Mouse (Mus musculus) ovary, postnatal 36 days (tissue): Measurements from ENCODE around the gene Gm45623.

Experiments used
- DNase-seq: peaks from one replicate; pipeline ENCODE4 v3.0.0; 2022; ENCODE audit warnings: low spot score, mixed read lengths

Gm45623 gene

GRCm38 (mm10) chr13:56752474-56753191 is 994 bp downstream of the Gm45623 start:
- DNase-seq: no peak

DNA sequence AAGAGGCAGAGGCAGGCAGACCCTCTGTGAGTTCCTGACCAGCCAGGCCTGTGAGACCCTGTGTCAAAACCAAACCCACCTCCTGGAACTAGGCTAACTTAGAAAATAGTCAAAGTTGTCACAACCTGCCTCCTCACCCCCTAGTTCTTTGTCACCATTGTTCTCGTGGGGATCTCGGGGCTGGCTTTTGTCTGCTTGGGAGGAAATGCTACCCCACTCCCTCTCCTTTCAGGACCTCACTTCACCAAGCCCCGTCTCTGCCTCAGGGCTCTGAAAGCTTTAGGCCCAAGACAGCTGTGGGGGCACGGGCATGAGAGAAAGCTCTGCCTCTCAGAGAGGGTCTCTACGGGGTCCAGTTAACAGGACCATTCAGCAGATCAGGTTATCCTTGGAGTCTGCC is 1.9 kb downstream of the Gm45623 start:
- no peak for DNase-seq

- DNase-seq: no peak
Observed at GRCm38 (mm10) chr13:56749377-56749776, 4.2 kb downstream of the Gm45623 start.

DNA sequence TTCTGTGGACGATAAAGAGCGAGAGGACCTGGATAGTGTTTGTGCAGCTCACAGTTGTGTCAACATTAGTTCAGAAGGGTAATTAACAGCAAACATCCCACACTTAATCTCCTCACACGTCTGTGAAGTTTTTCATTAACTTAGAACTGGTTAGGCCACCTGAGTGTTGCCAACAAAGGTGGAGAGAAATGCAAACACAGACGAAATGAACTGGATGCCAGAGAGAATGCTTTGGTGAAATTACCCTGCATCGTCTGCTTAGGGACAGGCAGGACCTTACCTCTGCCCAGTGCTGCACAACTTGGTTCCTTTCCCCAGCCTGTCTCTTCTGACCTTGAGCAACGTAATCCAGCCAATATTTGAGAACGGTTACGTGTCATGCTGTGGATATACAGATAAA is 6.1 kb downstream of the Gm45623 start:
- no peak for DNase-seq

DNA sequence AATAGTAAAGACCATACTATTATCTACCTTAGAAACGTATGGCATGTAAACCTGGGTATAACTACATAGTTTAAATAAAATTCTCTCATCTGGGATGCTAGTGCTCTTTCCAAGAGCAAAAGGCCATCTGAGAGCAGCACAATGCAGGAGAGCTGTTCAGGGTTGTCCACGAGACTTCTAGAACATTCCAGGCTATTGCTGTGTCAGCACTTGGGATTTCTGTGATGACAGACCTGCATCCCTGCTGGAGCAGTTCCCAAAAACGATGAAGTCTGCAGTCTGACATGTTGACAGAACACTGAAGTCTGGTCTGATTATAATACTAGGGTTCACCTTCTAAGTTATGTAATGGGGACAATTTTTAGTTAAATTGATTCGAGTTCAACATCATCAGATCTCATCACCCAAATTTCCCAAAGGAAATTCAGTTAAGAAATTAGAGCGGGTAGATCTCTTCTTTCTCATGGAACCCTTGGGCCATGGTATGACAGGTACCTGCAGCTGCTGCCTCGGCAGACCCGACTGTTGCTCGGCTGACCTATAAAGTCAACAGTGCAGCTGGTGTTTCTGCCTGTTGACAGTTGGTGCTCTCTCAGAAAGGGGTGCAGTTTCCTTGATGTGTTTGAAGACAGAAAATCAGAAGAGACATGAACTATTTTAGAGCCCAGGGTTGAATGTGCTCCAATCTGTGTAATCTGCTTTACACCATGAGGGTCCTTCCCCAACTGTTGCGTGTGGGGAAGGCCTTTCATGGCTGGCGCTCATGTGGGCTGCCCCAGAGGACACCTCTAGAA is 6.7 kb downstream of the Gm45623 start:
- DNase-seq: no peak

GRCm38 (mm10) chr13:56742325-56742901 is 11.2 kb downstream of the Gm45623 start:
- no peak for DNase-seq

DNA sequence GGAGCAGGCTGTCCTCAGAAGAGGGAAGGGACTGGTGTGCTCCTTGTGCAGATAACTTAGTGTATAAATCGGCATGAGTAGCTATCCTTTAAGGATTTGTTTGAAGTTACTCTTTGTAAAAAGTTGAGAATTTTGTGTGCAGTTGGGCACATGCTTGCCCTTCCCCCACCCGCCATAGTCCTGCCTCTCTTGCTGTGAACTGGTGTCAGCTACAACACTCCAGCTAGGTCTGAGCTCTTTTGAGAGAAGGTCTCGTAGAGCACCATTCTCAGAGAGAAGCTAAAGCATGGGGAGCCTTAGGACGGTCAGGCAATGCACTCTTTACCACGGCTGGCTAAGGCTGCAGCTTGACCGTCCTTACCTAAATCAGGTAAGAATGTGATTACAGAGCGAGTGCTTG is 11.9 kb downstream of the Gm45623 start:
- DNase-seq: no peak

DNA sequence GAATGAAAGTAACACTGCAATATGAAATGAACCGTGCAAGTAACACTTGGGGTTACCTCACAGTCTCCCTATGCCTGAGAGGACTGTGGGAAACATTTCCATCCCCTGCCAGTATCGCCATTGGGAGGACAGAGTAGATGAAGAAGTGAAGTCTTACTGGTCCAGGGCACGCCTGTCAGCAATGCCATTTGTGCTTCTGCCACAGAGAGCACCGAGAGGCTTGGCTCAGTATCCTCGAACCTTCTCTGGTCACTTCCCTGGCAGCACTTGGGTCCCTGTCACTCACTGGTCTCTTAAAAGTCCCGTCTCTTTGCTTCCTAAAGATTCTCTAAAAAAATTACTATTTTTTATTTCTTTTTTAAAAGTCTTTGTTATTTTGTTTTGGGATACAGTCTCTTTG is 13.1 kb downstream of the Gm45623 start:
- DNase-seq: no peak

DNA sequence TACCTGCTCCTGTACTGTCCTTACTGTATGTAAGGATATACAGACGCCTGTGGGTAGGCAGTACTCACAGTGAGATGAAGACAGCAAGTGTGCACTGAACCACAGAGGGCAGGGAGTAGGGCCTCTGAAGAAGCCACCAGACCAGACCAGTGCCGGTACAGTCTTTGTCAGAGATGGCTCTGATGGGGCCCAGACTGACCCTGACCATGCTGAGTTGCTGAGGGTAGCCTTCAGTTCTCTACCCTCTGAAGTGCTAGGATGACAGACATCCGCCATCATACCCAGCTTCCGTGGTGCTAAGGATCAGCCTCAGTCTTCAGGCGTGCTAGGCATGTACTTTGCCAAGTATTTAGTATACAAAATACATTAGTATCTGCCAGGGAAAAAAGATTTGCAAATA is 14.1 kb downstream of the Gm45623 start:
- DNase-seq: no peak

DNA sequence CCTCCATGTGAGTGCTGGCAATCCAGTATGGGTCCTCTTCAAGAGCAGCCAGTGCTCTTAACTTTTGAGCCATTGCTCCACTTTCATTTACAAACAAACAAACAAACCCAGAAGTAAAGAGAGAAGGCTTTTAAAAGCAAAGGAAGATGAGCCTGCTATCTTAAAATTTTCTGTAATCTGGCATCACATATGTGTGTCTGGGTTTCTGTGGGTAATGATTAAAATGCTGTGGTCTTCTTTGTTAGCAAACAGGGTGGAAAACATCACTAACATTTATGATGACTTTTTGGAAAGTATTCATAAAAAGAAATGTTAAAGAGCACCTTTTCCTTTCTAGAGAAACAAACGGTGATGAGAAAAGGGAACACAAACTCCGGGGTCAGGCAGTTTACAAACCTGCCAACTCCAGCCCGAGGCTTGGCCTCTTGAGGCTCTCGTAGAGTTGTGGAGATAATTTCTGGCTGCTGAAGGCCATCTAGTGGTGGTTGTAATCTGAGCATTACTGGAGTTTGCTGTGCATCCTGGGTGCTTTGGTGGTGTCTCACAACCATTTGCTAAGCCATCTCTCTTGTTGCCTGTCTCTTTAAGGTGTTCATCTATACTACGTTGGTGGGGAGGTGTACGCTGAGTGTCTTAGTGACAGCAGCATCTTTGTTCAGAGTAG is 18.3 kb downstream of the Gm45623 start:
- DNase-seq: no peak

- DNase-seq: no peak
Observed at GRCm38 (mm10) chr13:56734617-56735016, 19.0 kb downstream of the Gm45623 start.

DNA sequence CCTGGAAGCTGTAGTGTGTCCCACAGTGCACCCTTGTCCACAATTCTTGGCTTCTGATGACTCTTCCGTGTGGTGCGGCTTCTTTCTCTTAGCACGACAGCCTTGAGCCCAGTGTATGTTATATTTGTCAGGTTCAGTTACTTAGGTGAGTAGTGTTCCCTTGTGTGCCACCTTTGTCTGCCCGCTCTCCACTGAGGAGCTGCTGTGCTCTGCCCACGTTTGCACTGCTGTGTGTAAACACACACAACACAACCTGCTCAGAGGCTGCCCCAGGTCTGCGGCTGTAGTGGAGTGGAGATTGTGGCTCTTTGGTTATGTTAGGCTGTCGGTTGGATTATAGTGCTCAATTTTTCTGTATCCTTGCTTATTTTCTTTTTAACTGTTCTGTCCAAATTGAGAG is 24.6 kb downstream of the Gm45623 start:
- DNase-seq: no peak

GRCm38 (mm10) chr13:56726551-56726950 is 27.1 kb downstream of the Gm45623 start:
- DNase-seq: no peak

- DNase-seq: no peak
Observed at GRCm38 (mm10) chr13:56712221-56712620, 41.4 kb downstream of the Gm45623 start.

GRCm38 (mm10) chr13:56710620-56711019 is 43.0 kb downstream of the Gm45623 start:
- no peak for DNase-seq

DNA sequence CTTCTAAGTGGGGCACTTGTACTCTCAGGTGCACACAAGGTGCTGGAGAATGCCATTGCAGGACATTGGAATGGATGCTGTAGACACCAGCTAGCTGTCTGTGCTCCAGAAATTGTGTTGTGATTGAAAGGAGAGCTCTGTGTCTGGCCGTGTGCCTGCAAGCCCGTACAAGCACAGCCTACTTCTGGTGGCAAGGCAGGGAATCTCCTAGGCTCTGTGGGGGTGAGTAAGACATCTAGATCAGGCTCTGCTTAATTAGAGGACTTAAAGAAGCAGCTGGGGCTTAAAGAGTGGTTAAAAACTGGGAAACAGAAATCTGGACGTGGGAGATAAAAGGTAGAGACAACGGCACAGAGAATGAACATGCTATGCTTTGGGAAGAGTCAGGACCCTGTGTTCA is 46.0 kb downstream of the Gm45623 start:
- no peak for DNase-seq

- DNase-seq: no peak
Observed at GRCm38 (mm10) chr13:56707111-56707510, 46.5 kb downstream of the Gm45623 start.

DNA sequence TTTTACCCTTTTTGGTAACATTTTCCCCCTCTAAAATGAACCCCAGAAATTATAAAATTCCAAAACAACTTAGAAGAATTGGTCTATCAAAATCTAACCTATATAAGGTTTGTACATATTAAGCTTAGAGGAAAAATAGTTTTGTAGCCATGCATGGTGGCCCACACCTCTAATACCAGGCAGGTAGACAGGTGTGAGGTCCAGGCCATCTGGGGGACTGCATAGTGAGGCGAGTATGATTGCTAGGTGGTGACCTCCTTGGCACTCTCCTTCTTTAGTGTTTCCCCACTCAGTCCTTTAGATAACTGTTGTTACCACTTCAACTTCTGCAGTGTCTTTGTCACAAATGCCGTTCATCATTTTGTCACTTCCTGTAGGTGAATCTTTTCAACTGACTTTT is 49.0 kb downstream of the Gm45623 start:
- DNase-seq: no peak

- no peak for DNase-seq
Observed at GRCm38 (mm10) chr13:56703871-56704321, 49.7 kb downstream of the Gm45623 start.

- DNase-seq: peak; percentile 74
Observed at GRCm38 (mm10) chr13:56703222-56703870, 50.3 kb downstream of the Gm45623 start.

DNA sequence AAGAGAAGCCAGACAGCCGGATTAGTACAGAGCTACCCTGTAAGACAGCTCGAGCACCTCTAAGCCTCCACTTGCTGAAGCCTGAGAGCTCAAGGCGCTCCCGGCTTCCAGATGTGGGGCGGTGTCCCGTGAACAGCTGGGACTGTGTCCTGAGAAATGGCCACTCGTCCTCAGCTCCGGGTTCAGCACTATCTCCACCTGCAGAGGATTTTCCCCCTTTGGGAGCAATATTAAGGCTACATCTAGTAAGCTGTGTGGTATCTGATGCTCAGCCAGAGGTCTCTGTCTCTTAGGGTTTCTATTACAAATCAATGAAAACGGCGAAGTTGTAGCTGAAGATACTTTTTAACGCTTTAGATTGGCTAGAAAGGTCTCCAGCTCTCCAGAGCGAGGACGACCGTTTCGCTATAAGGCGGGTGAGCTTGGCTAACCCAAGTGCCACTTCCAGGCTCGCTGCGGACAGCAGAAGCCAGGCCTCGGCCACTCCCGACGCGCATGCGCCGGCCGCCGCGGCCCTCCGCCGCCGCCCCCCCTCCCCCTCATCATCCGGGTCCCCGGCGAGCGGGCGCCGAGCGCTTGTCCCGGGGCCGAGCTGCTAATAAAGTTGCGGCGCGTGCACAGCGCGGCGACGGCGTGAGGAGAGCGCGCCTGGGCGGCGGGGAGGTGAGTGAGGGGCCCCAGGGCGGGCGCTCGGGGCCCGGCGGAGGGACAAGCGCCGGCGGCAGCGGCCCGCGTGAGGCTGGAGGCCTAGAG is 51.0 kb downstream of the Gm45623 start, which contains the start of gene Smad5:
Gene Smad5 (plus strand): TSS at position 542 of the 753 bp plus-strand sequence.
- DNase-seq: peak; percentile 91
